Mouse (Mus musculus) thymus, adult 2 months (tissue): ENCODE data around the gene Bub1b.

ENCODE experiments used
- CTCF ChIP-seq: fragments of 200-500 bp; IDR thresholded peaks from 2 replicates; pipeline ENCODE4 v1.5.1; 2012; ENCODE audit warnings: mild to moderate bottlenecking, control low read depth, low read length, moderate library complexity, borderline replicate concordance; ENCODE audit not compliant: control insufficient read depth, poor library complexity, insufficient read depth; ENCODE audit errors: extremely low read depth
- POLR2A ChIP-seq: fragments of 200-500 bp; IDR thresholded peaks from 2 replicates; pipeline ENCODE4 v1.6.1; 2012; ENCODE audit warnings: mild to moderate bottlenecking, low read length, control low read depth, moderate library complexity; ENCODE audit not compliant: control insufficient read depth, poor library complexity, insufficient read depth; ENCODE audit errors: extremely low read depth

- no peak for TF ChIP-seq POLR2A
- TF ChIP-seq CTCF = no peak
Measured at GRCm38 (mm10) chr2:118646665-118647064, 48.7 kb downstream of the Bub1b start.
